Mouse (Mus musculus) brain, adult 10 weeks (tissue): Measurements from ENCODE around the gene Fstl1. TPM values are rescaled to one million over a fixed set of nuclear protein-coding genes. Genes with fewer than 3 reads are reported as not detected.

ENCODE experiments used
- polyA plus RNA-seq: library from polyadenylated mRNA; stranded (reverse); fragments of 350-450 nt; fragmentation: Illumina TruSeq; extraction: RNeasy Lipid Tissue Mini Kit (QIAGEN cat#74804); gene quantifications from one replicate; pipeline ENCODE4 v1.2.3, GENCODE M21; 2015; ENCODE audit warnings: low read depth, low replicate concordance

The Fstl1 gene
- 25.9 TPM for polyA plus RNA-seq

DNA sequence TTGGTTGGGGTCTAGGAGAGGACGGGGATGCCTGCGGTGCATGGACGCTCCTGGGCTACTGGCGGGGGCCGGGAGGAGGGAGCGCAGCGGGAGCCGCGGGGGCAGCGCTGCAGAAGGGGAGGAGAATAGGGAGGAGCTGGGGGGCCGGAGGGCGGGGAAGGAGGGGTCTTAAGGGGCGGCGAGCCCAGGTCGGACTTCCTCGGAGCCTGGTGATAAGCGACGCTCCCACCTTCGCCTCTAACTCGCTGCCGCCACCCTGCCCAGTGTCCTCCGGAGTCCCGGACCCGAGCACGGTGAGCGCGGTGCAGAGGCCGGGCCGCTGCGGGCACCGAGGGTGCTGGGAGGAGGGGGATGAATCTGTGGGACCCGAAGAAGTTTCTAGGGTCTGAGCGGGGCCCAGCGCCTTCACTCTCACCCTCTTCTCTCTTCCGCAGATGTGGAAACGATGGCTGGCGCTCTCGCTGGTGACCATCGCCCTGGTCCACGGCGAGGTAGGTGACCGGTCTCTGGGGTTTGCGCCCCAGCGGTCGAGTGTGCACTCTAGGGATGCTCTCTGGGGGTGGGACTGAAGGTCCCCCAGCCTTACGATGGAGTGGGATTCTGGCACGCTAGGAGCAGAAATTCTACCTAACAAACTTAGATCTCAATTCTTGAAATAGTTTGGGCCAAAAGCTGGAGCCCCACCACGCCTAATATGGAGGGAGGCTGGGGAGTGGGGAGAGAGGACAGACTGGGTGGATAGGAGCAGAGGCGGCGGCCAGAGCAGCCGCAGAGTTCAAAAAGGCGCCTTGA is at the start of gene Fstl1:
Fstl1 (plus strand) TSS at position 14 of the 792 bp plus-strand sequence.

GRCm38 (mm10) chr16:37861029-37861428 is 84.4 kb downstream of the Fstl1 start, which contains the start of gene Gm36028:
Gm36028 (minus strand) TSS chr16:37861146.

DNA sequence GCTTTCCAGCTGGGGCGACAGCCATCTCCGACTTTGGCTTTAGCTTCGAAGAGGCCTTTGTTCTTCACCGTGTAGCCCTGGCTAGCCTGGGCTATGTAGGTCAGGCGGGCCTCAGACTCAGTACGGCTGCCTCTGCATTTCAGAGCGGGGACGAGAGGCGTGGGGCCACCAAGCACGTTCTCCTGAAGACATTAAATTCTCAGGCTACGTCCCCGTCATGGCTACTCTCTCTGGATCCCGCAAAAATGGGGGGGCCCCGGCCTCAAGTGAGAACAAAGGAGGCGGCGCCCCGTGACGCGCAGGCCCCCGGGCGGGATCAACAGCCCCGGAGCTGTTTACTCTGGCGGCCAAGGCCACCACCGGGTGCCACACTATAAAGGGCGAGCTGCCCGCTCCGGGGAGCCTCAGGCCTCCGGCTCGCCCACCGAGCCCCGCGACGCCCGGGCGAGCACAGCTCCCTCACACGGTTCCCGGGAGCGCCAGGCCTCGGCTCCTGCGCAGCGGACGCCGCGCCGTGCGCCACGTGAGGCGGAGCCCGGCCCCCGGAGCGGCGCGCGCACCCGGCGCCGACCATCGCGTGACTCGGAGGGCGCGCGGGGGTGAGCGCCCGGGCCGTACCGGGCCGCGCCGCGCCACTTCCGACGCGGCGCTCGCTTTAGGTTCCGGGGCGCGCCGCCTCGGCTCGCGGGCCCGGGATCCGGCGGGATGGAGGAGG is 91.3 kb downstream of the Fstl1 start, which contains the start of gene Lrrc58:
Lrrc58 (plus strand) TSS at position 599 of the 715 bp plus-strand sequence.

Other genes starting within 250 kb of the Fstl1 start
- 14.9 TPM for gene Gtf2e1, start 237.1 kb upstream of the Fstl1 start, polyA plus RNA-seq
- gene Rabl3, start 237.0 kb upstream of the Fstl1 start, polyA plus RNA-seq = 11.1 TPM
- gene Hgd, start 196.7 kb upstream of the Fstl1 start, polyA plus RNA-seq = 0.33 TPM
- gene Ndufb4, start 122.4 kb upstream of the Fstl1 start, polyA plus RNA-seq = 90.3 TPM
- gene Gm36028, start 84.3 kb downstream of the Fstl1 start, polyA plus RNA-seq = not detected
- gene Lrrc58, start 91.5 kb downstream of the Fstl1 start, polyA plus RNA-seq = 28.1 TPM
- gene Gpr156, start 139.6 kb downstream of the Fstl1 start, polyA plus RNA-seq = 0.91 TPM